Mouse (Mus musculus) embryonic fibroblast, embryonic 13.5 days (primary cell): ENCODE measurements around the gene Gpbar1.

Source experiments
- CTCF ChIP-seq: IDR thresholded peaks from 2 replicates; pipeline ENCODE4 v1.5.1; 2011; ENCODE audit warnings: mild to moderate bottlenecking, control low read depth, low read length, moderate library complexity, borderline replicate concordance; ENCODE audit not compliant: insufficient read depth
- POLR2A ChIP-seq: IDR thresholded peaks from 2 replicates; pipeline ENCODE4 v1.6.1; 2011; ENCODE audit warnings: low read depth, mild to moderate bottlenecking, control low read depth, low read length, moderate library complexity

DNA sequence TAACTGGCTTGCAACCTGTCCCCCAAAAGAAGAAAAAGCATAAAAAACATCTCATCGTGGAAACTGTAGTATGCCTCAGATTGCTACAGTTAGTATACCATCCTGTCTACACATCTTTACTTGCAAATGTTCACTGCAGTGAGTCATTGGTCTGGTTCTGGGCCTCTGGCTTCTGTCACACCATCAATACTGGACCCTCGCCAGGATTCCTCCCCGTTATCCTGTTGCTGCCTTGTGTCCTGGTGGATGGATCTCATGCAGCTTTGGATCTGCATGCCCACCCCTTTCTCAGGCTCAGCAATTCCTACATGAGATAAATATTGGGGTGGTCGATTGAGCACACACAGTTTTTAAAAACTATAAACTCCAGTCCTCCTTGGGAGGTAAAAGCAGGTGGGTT is 6.7 kb upstream of the Gpbar1 start:
- TF ChIP-seq POLR2A (no peak), CTCF (no peak)
